Comparison of ENCODE assay signal across 8 mouse cellular contexts in the genomic region with DNA sequence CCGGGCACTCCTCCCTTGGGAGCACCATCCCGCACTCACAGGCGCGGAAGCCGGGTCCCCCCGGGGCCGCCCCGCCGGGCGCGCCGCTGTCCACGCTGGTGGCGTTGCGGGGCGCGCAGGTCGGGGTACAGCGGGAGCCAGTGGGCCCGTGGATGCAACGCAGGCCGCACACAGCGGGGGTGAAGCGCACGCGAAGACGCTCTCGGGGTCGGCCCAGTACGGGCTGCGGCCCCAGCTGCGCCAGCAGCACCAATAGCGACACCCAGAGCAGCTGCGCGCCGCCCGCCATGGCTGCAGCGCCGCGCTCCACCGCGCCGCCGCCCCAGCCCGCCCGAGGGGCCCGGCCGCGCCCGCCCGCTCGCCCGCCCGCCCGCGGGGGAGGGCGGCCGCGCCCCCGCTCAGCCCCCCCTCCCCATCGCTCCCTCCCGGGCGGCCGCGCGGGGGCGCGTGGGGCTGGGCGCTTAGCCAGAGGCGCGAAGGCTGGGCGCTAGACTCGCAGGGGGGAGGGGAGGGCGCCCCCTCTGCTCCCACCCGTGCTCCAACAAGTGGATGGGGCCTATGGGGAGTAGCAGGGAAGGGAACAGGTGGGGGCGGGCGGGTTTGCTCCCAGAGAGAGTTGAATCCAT. TPM values are rescaled to one million over a fixed set of nuclear protein-coding genes. Genes with fewer than 3 reads are reported as not detected.
DNase-seq lines count a peak whose midpoint lies in the region; ATAC-seq and TF ChIP-seq lines count a peak whose summit lies in the region.

No protein-coding gene starts in this region.

- H3K9ac ChIP-seq in embryonic facial prominence, embryonic 13.5 days: peak overlapping the region; percentile 77
- H3K9ac ChIP-seq in liver, embryonic 15.5 days: no peak overlapping the region; the same call in 1 of the 2 replicates
- peak overlapping the region; percentile 77 for H3K9ac ChIP-seq in stomach, postnatal 0 days (ENCODE audit: low read length)

- H3K36me3 ChIP-seq in embryonic facial prominence, embryonic 13.5 days: no peaks in the 10 kb centered on the region
- H3K36me3 ChIP-seq in hindbrain, embryonic 10.5 days: no peaks in the 10 kb centered on the region
- H3K36me3 ChIP-seq in liver, embryonic 15.5 days (replicated peaks): no peaks in the 10 kb centered on the region
- H3K36me3 ChIP-seq in stomach, postnatal 0 days (ENCODE audit: control insufficient read depth, insufficient read depth, low read length): no peaks in the 10 kb centered on the region

- ATAC-seq in embryonic facial prominence, embryonic 13.5 days (ENCODE audit: insufficient number of reproducible peaks, insufficient read depth, low FRiP score, low TSS enrichment, low read depth): no peak
- ATAC-seq in liver, embryonic 15.5 days (ENCODE audit: insufficient read depth): no peak
- no peak for ATAC-seq in stomach, postnatal 0 days (ENCODE audit: low FRiP score, low TSS enrichment)
- no peak for ATAC-seq in frontal cortex, adult (ENCODE audit: low TSS enrichment)

- H3K27me3 ChIP-seq in embryonic facial prominence, embryonic 13.5 days: peaks cover 87% of the 10 kb centered on the region
- H3K27me3 ChIP-seq in hindbrain, embryonic 10.5 days (ENCODE audit: insufficient read depth, poor library complexity, severe bottlenecking): peaks cover 100% of the 10 kb centered on the region
- H3K27me3 ChIP-seq in liver, embryonic 15.5 days: peaks cover 100% of the 10 kb centered on the region
- no peaks in the 10 kb centered on the region for H3K27me3 ChIP-seq in stomach, postnatal 0 days (ENCODE audit: control insufficient read depth, insufficient read depth, low read length)

- peak; percentile 41 for DNase-seq in right cerebral cortex, postnatal 14 days
- DNase-seq in right cerebral cortex, adult 2 months (ENCODE audit: low spot score in 2 of 2): no peak
- peak; percentile 26 for DNase-seq in hindbrain, embryonic 10.5 days (ENCODE audit: low spot score)
- DNase-seq in stomach, postnatal 0 days (ENCODE audit: low spot score): no peak
- no peak for DNase-seq in layer of hippocampus, postnatal 10 days (ENCODE audit: low spot score in 2 of 2)

- H3K27ac ChIP-seq in embryonic facial prominence, embryonic 13.5 days: peak overlapping the region; percentile 62
- H3K27ac ChIP-seq in hindbrain, embryonic 10.5 days: 0 out of 2 replicates have a peak overlapping the region, but pooled peaks have one; percentile 40
- H3K27ac ChIP-seq in liver, embryonic 15.5 days (replicated peaks): no peak overlapping the region
- H3K27ac ChIP-seq in stomach, postnatal 0 days (replicated peaks): peak overlapping the region; percentile 93

- no peaks in the 10 kb centered on the region for H3K9me3 ChIP-seq in embryonic facial prominence, embryonic 13.5 days
- no peaks in the 10 kb centered on the region for H3K9me3 ChIP-seq in hindbrain, embryonic 10.5 days
- H3K9me3 ChIP-seq in liver, embryonic 15.5 days (replicated peaks): no peaks in the 10 kb centered on the region
- no peaks in the 10 kb centered on the region for H3K9me3 ChIP-seq in stomach, postnatal 0 days (ENCODE audit: control insufficient read depth, low read length)

- under 1% methylated on average over 41 of the region's 77 CpGs for WGBS in embryonic facial prominence, embryonic 13.5 days
- WGBS in hindbrain, embryonic 10.5 days: 5% methylated on average over 66 of the region's 77 CpGs
- whole genome bisulfite sequencing in liver, embryonic 15.5 days (ENCODE audit: insufficient replicate concordance): 2% methylated on average over 51 of the region's 77 CpGs
- WGBS in stomach, postnatal 0 days: under 1% methylated on average over 25 of the region's 77 CpGs

- peak; percentile 42 for TF ChIP-seq CTCF in stomach, postnatal 0 days (IDR thresholded peaks at IDR 0.05; ENCODE audit: low read depth)

- peak overlapping the region; percentile 93 for H3K4me2 ChIP-seq in embryonic facial prominence, embryonic 13.5 days
- peak overlapping the region; percentile 72 for H3K4me2 ChIP-seq in liver, embryonic 15.5 days
- H3K4me2 ChIP-seq in stomach, postnatal 0 days (replicated peaks; ENCODE audit: low read depth): peak overlapping the region; percentile 93

- no peak for TF ChIP-seq EP300 in stomach, postnatal 0 days (optimal IDR thresholded peaks at IDR 0.05)

- H3K4me1 ChIP-seq in embryonic facial prominence, embryonic 13.5 days: peaks cover 81% of the 10 kb centered on the region
- peaks cover 75% of the 10 kb centered on the region for H3K4me1 ChIP-seq in hindbrain, embryonic 10.5 days (replicated peaks)
- peaks cover 55% of the 10 kb centered on the region for H3K4me1 ChIP-seq in liver, embryonic 15.5 days (replicated peaks)
- peaks cover 7% of the 10 kb centered on the region; the same call in 1 of the 2 replicates for H3K4me1 ChIP-seq in stomach, postnatal 0 days (replicated peaks; ENCODE audit: control insufficient read depth, insufficient read depth)

- H3K4me3 ChIP-seq in embryonic facial prominence, embryonic 13.5 days: peak overlapping the region; percentile 61
- peak overlapping the region; percentile 55 for H3K4me3 ChIP-seq in hindbrain, embryonic 10.5 days
- H3K4me3 ChIP-seq in liver, embryonic 15.5 days (replicated peaks): peak overlapping the region; percentile 39
- H3K4me3 ChIP-seq in stomach, postnatal 0 days (ENCODE audit: low read depth, low read length): peak overlapping the region; percentile 72

RNA-seq across cellular contexts. Expression of a gene that starts 4.1 kb away (rescaled TPM):
- polyA plus RNA-seq in embryonic facial prominence, embryonic 13.5 days (2015; fragmentation: Nextera tagmentation; extraction: Ambion mirVana): 32.0 and 40.3 TPM in 2 replicates
- 5.8 and 7.5 TPM in 2 replicates for polyA plus RNA-seq in hindbrain, embryonic 10.5 days (2016; fragmentation: Nextera tagmentation; extraction: Ambion mirVana)
- polyA plus RNA-seq in liver, embryonic 15.5 days (2015; fragmentation: Nextera tagmentation; extraction: Ambion mirVana): 4.6 and 7.8 TPM in 2 replicates
- polyA plus RNA-seq in stomach, postnatal 0 days (2015; fragmentation: Nextera tagmentation; extraction: Ambion mirVana): 81.0 and 94.8 TPM in 2 replicates
- total RNA-seq in layer of hippocampus, postnatal 10 days (2021): 10 to 100 TPM; 49.9 to 59.2 TPM

RNA-seq across cellular contexts. Expression of a gene that starts 22.4 kb away (rescaled TPM):
- polyA plus RNA-seq in embryonic facial prominence, embryonic 13.5 days (2015; fragmentation: Nextera tagmentation; extraction: Ambion mirVana): 61.5 and 70.6 TPM in 2 replicates
- polyA plus RNA-seq in hindbrain, embryonic 10.5 days (2016; fragmentation: Nextera tagmentation; extraction: Ambion mirVana): 76.3 and 87.4 TPM in 2 replicates
- 16.4 and 18.6 TPM in 2 replicates for polyA plus RNA-seq in liver, embryonic 15.5 days (2015; fragmentation: Nextera tagmentation; extraction: Ambion mirVana)
- polyA plus RNA-seq in stomach, postnatal 0 days (2015; fragmentation: Nextera tagmentation; extraction: Ambion mirVana): 26.3 and 27.3 TPM in 2 replicates
- 10 to 100 TPM; 24.9 to 29.9 TPM for total RNA-seq in layer of hippocampus, postnatal 10 days (2021)

RNA-seq across cellular contexts. Expression of a gene that starts 23.8 kb away (rescaled TPM):
- not detected in 2 replicates for polyA plus RNA-seq in embryonic facial prominence, embryonic 13.5 days (2015; fragmentation: Nextera tagmentation; extraction: Ambion mirVana)
- 0.50 TPM in 1 of 2 replicates, not detected in the other for polyA plus RNA-seq in hindbrain, embryonic 10.5 days (2016; fragmentation: Nextera tagmentation; extraction: Ambion mirVana)
- polyA plus RNA-seq in liver, embryonic 15.5 days (2015; fragmentation: Nextera tagmentation; extraction: Ambion mirVana): 0.28 TPM in 1 of 2 replicates, not detected in the other
- 0.28 and 0.57 TPM in 2 replicates for polyA plus RNA-seq in stomach, postnatal 0 days (2015; fragmentation: Nextera tagmentation; extraction: Ambion mirVana)
- not detected for total RNA-seq in layer of hippocampus, postnatal 10 days (2021)

Comparison
In these comparisons a context has a peak if more than half of its experiments do, and no peak if none do; other contexts are left out.
1. DNase-seq: peak in right cerebral cortex, postnatal 14 days (single experiment) and hindbrain, embryonic 10.5 days (single experiment); none in right cerebral cortex, adult 2 months (0 of 2), stomach, postnatal 0 days (single experiment) and layer of hippocampus, postnatal 10 days (0 of 2).
2. Peak in every context shown above with its lines, with median percentiles within 50 percentile points of each other: H3K4me2 ChIP-seq and H3K4me3 ChIP-seq.